Mouse (Mus musculus) effector memory CD4-positive, alpha-beta T cell, adult 5 months (primary cell): ENCODE data around the gene Adamts6. TPM values are rescaled to one million over a fixed set of nuclear protein-coding genes. Genes with fewer than 3 reads are reported as not detected.

Experiments
- polyA plus RNA-seq: library from polyadenylated mRNA; unstranded; fragments of 100-300 nt; shearing (Covaris generic); gene quantifications from one replicate; pipeline ENCODE4 v1.2.1, GENCODE M21; 2017

The Adamts6 gene
- 6.4 TPM for polyA plus RNA-seq

DNA sequence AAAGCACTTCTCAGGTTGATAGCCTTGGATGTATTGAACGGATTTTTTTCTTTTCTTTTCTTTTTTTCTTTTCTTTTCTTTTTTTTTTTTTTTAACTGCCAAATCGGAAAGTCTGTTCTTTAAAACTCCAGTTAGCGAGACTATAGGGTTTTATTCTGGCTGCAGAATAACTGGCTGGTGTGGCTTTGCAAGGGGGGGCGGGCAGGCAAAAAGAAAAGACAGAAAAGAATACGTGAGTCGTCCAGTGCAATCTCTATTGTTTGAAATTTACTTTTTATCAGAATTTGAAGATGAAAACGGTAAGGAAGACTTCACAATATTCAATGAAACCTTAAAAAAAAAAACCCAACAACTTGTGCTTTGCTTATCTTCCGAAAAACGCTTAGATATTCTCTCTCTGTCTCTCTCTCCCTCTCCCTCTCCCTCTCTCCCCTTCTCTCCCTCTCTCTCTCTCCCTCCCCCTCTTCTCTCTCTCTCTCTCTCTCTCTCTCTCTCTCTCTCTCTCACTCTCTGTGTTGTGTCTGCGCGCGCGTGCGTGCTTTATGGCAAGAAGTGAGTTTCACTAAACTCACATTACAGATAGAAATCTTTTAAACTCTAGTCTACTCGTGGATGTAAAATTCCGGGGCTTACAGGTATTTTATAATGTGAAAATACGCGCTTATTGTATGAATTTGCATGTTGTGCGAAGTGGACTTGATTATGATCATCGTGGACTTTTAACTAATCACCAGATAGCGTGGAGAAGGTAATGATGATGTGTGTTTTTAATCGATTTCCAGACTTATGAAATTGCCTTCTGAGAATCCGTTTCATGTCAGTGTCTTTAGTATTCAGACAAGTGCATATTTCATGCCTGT, at the start of gene Adamts6:
Gene Adamts6, plus strand, starts transcription at position 470 of the 860 bp plus-strand sequence.

Other genes with a start within 250 kb of the Adamts6 start
- 13.6 TPM for gene Nln, start 178.2 kb upstream of the Adamts6 start, polyA plus RNA-seq
- gene Sgtb, start 178.1 kb upstream of the Adamts6 start, polyA plus RNA-seq, result 11.5 TPM
- 27.8 TPM for gene Trappc13, start 109.4 kb upstream of the Adamts6 start, polyA plus RNA-seq
- gene Trim23, start 109.0 kb upstream of the Adamts6 start, polyA plus RNA-seq, result 16.4 TPM
- 1.3 TPM for gene Cenpk, start 59.2 kb upstream of the Adamts6 start, polyA plus RNA-seq
- gene Ppwd1, start 59.0 kb upstream of the Adamts6 start, polyA plus RNA-seq, result 10.6 TPM